Mouse (Mus musculus): ENCODE results near the gene Slc35f6. TPM values are rescaled to one million over a fixed set of nuclear protein-coding genes. Genes with fewer than 3 reads are reported as not detected.
"Not testable (repeated sequence)": the region's sequence is repeated elsewhere in the genome, so short reads cannot be mapped to it uniquely, and the experiment has no call there.

Gene Slc35f6
- polyA plus RNA-seq, 1 experiment: 88.0 TPM

- Histone ChIP-seq H3K27me3 (ENCODE audit: control insufficient read depth, insufficient read depth, low read length) (no peaks in the 10 kb centered on the region), H3K4me1 (replicated peaks; ENCODE audit: control insufficient read depth, insufficient read depth, low read length) (no peaks in the 10 kb centered on the region), H3K36me3 (ENCODE audit: control insufficient read depth, insufficient read depth, low read length) (peaks cover 43% of the 10 kb centered on the region), H3K4me3 (ENCODE audit: control insufficient read depth, insufficient read depth, low read length) (no peak overlapping the region), H3K27ac (ENCODE audit: control insufficient read depth, insufficient read depth, low read length) (no peak overlapping the region)
- TF ChIP-seq POLR2A (IDR thresholded peaks at IDR 0.05; ENCODE audit: control insufficient read depth, extremely low read depth, insufficient read depth, low read length, poor library complexity): no peak
- TF ChIP-seq CTCF (IDR thresholded peaks at IDR 0.05; ENCODE audit: borderline replicate concordance, control insufficient read depth, extremely low read depth, insufficient read depth, low read length, poor library complexity): no peak
- no peak for DNase-seq
- WGBS: 97% methylated on average over 7 of the region's 7 CpGs
Measured at GRCm38 (mm10) chr5:30674001-30674400, 26.3 kb downstream of the Slc35f6 start.

GRCm38 (mm10) chr5:30676800-30677199 is 29.1 kb downstream of the Slc35f6 start:
- 94% methylated on average over 7 of the region's 7 CpGs for WGBS
- no peak for DNase-seq
- TF ChIP-seq CTCF (IDR thresholded peaks at IDR 0.05; ENCODE audit: borderline replicate concordance, control insufficient read depth, extremely low read depth, insufficient read depth, low read length, poor library complexity) (no peak), POLR2A (IDR thresholded peaks at IDR 0.05; ENCODE audit: control insufficient read depth, extremely low read depth, insufficient read depth, low read length, poor library complexity) (no peak)
- peaks cover 42% of the 10 kb centered on the region for H3K36me3 ChIP-seq (ENCODE audit: control insufficient read depth, insufficient read depth, low read length)
- no peaks in the 10 kb centered on the region for H3K4me1 ChIP-seq (replicated peaks; ENCODE audit: control insufficient read depth, insufficient read depth, low read length)
- no peaks in the 10 kb centered on the region for H3K27me3 ChIP-seq (ENCODE audit: control insufficient read depth, insufficient read depth, low read length)
- H3K4me3 ChIP-seq (ENCODE audit: control insufficient read depth, insufficient read depth, low read length): no peak overlapping the region
- no peak overlapping the region for H3K27ac ChIP-seq (ENCODE audit: control insufficient read depth, insufficient read depth, low read length)

GRCm38 (mm10) chr5:30678069-30678468 is 30.3 kb downstream of the Slc35f6 start:
- H3K36me3 ChIP-seq (ENCODE audit: control insufficient read depth, insufficient read depth, low read length): peaks cover 31% of the 10 kb centered on the region
- H3K4me3 ChIP-seq (ENCODE audit: control insufficient read depth, insufficient read depth, low read length); H3K4me1 ChIP-seq (replicated peaks; ENCODE audit: control insufficient read depth, insufficient read depth, low read length); DNase-seq; H3K27ac ChIP-seq (ENCODE audit: control insufficient read depth, insufficient read depth, low read length); H3K27me3 ChIP-seq (ENCODE audit: control insufficient read depth, insufficient read depth, low read length): not testable (repeated sequence)
- WGBS: 98% methylated on average over 3 of the region's 3 CpGs

DNA sequence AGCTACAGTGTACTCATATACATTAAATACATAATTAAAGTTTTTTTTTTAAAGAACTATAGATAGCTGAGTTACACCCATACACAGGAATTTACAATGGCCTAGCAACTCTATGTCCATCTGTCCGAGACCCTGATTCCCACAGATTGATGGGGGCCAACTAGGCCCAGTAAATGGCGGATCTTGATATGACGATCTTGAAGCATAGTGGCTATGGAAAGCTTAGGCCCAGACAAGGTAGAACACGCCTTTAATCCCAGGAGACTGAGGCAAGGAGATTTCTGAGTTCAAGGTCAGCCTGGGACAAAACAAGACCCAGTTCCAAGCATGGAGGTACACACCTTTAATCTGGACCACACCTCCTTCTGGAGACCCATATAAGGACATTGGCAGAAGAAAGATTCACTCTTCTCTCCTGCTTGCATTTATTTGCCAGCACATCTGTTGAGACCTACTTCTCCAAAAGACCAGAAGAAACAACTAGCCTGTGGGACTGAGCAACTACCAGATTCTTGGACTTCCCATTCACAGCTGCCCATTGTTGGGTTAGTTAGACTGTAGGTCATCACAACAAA is 31.1 kb downstream of the Slc35f6 start:
- 98% methylated on average over 4 of the region's 4 CpGs for WGBS
- Histone ChIP-seq H3K36me3 (ENCODE audit: control insufficient read depth, insufficient read depth, low read length) (peaks cover 24% of the 10 kb centered on the region), H3K4me3 (ENCODE audit: control insufficient read depth, insufficient read depth, low read length) (no peak overlapping the region), H3K27ac (ENCODE audit: control insufficient read depth, insufficient read depth, low read length) (no peak overlapping the region), H3K27me3 (ENCODE audit: control insufficient read depth, insufficient read depth, low read length) (no peaks in the 10 kb centered on the region), H3K4me1 (replicated peaks; ENCODE audit: control insufficient read depth, insufficient read depth, low read length) (no peaks in the 10 kb centered on the region)
- no peak for TF ChIP-seq CTCF (IDR thresholded peaks at IDR 0.05; ENCODE audit: borderline replicate concordance, control insufficient read depth, extremely low read depth, insufficient read depth, low read length, poor library complexity)
- TF ChIP-seq POLR2A (IDR thresholded peaks at IDR 0.05; ENCODE audit: control insufficient read depth, extremely low read depth, insufficient read depth, low read length, poor library complexity): no peak
- no peak for DNase-seq

DNA sequence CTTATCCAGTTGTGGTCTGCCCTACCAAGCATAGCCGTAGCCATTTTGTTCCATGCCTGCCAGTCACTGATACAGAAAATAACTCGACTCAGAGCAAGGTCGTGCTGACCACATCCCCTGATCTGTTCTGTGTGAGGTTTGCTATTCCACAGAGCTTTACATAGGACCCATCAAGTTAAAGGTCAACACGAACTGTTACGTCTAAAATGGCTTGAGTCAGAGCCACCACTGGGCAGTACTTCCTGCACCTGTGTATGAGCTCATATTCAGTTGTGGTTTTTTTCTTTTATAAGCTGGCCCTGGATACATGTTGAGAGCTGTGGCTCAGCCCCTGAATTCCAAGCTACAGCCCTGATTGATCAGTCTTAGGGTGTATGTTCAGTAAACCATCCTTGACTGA is 31.9 kb downstream of the Slc35f6 start:
- Histone ChIP-seq H3K27me3 (ENCODE audit: control insufficient read depth, insufficient read depth, low read length) (no peaks in the 10 kb centered on the region), H3K4me1 (replicated peaks; ENCODE audit: control insufficient read depth, insufficient read depth, low read length) (no peaks in the 10 kb centered on the region), H3K36me3 (ENCODE audit: control insufficient read depth, insufficient read depth, low read length) (peaks cover 17% of the 10 kb centered on the region), H3K27ac (ENCODE audit: control insufficient read depth, insufficient read depth, low read length) (no peak overlapping the region), H3K4me3 (ENCODE audit: control insufficient read depth, insufficient read depth, low read length) (no peak overlapping the region)
- WGBS: 66% methylated on average over 5 of the region's 5 CpGs
- no peak for DNase-seq
- TF ChIP-seq POLR2A (IDR thresholded peaks at IDR 0.05; ENCODE audit: control insufficient read depth, extremely low read depth, insufficient read depth, low read length, poor library complexity) (no peak), CTCF (IDR thresholded peaks at IDR 0.05; ENCODE audit: borderline replicate concordance, control insufficient read depth, extremely low read depth, insufficient read depth, low read length, poor library complexity) (no peak)

DNA sequence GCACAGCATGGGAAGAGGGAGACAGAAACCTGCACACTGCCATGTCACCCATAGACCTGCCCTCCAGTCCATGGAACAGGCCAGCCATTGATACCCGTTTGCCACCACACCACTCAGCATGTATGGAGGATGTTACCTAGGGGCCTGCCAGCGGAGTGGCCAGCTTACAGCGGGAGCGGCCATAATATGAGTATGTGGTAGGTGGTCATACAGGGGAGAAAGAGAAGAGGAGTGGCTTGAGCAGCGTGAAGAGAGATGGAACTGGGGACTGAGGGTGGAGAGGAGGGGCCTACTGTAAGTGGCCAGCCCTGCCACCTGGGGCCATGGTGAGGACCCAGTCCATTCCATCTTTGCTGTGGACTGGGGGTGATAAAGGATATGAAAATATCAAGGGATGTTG is 34.2 kb downstream of the Slc35f6 start:
- no peaks in the 10 kb centered on the region; the same call in 1 of the 2 replicates for H3K36me3 ChIP-seq (ENCODE audit: control insufficient read depth, insufficient read depth, low read length)
- no peak for DNase-seq
- H3K4me3 ChIP-seq (ENCODE audit: control insufficient read depth, insufficient read depth, low read length): no peak overlapping the region
- no peaks in the 10 kb centered on the region for H3K27me3 ChIP-seq (ENCODE audit: control insufficient read depth, insufficient read depth, low read length)
- WGBS: 98% methylated on average over 5 of the region's 5 CpGs
- no peak for TF ChIP-seq CTCF (IDR thresholded peaks at IDR 0.05; ENCODE audit: borderline replicate concordance, control insufficient read depth, extremely low read depth, insufficient read depth, low read length, poor library complexity)
- TF ChIP-seq POLR2A (IDR thresholded peaks at IDR 0.05; ENCODE audit: control insufficient read depth, extremely low read depth, insufficient read depth, low read length, poor library complexity): no peak
- H3K4me1 ChIP-seq (replicated peaks; ENCODE audit: control insufficient read depth, insufficient read depth, low read length): no peaks in the 10 kb centered on the region
- H3K27ac ChIP-seq (ENCODE audit: control insufficient read depth, insufficient read depth, low read length): no peak overlapping the region

DNA sequence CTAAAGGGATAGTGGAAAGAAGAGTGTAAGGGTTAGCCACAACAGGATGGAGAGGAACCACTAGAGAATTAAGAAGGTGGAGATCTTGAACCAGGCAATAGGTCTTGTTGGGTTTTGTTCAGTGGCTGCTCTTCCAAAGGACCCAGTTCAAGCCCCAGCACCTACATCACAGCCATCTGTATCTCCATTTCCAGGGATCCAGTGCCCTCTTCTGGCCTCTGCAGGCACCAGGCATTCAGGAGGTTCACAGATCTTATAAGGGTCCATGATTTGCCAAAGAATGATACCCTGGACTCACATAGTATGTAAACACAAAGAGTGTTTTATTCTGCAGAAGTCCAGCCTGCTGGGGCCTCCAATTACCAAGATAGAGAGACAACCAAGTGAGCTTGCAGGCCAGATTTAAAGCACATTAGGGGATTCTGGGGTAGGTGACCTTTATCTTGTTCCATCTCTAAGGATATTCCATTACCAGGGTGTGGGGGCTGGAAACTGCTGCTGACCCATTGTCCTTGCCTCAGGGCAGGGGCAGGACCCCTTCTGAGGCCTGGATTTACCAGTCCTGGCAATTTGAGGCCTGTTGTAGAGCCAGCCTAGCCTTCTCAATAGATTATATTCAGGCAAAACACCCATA is 35.4 kb downstream of the Slc35f6 start:
- H3K27me3 ChIP-seq (ENCODE audit: control insufficient read depth, insufficient read depth, low read length): no peaks in the 10 kb centered on the region
- H3K4me1 ChIP-seq (replicated peaks; ENCODE audit: control insufficient read depth, insufficient read depth, low read length): no peaks in the 10 kb centered on the region
- no peak for TF ChIP-seq CTCF (IDR thresholded peaks at IDR 0.05; ENCODE audit: borderline replicate concordance, control insufficient read depth, extremely low read depth, insufficient read depth, low read length, poor library complexity)
- H3K27ac ChIP-seq (ENCODE audit: control insufficient read depth, insufficient read depth, low read length): no peak overlapping the region
- H3K36me3 ChIP-seq (ENCODE audit: control insufficient read depth, insufficient read depth, low read length): no peaks in the 10 kb centered on the region
- DNase-seq: peak; percentile 18
- no peak overlapping the region for H3K4me3 ChIP-seq (ENCODE audit: control insufficient read depth, insufficient read depth, low read length)

All from thymus, adult 2 months (tissue).